Mouse (Mus musculus): ENCODE measurements around the gene Atl1. TPM values are rescaled to one million over a fixed set of nuclear protein-coding genes. Genes with fewer than 3 reads are reported as not detected.

Atl1 gene
- total and polyA plus RNA-seq, 3 experiments = 0.50 to 1.0 TPM; not detected in 1

DNA sequence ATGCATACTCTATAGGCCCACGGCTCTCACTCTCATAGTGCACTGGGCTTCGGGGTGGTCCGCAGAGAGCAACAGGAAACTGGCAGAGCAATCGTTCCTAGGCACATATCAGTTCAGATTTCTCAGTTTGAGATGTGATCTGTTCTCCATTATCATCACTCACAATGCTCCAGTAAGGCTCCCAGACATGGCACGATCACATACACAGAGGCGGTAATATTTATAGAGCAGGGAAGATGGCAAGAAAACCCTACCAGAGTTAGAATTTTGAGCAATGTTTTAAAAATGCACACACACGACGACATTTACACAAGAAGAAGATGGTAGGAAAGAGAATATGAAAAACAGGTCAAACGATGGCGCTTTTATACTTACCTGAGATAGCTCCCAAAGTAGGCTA lies 36.0 kb upstream of the Atl1 start:
- Histone ChIP-seq H3K27me3 (ENCODE audit: control insufficient read depth in 1 of 2, insufficient read depth in 2 of 2, low read length in 2 of 2) (no peaks in the 10 kb centered on the region), H3K79me2 (ENCODE audit: control insufficient read depth, insufficient read depth, low read length, poor library complexity) (0 out of 2 replicates have a peak, but pooled peaks cover 3% of the 10 kb centered on the region), H3K36me3 (ENCODE audit: control insufficient read depth in 1 of 2, insufficient read depth in 2 of 2, low read length in 2 of 2) (peaks cover 0 to 3% of the 10 kb centered on the region in 2 experiments; a peak in 2 of 4 replicates), H3K27ac (ENCODE audit: control insufficient read depth, low read depth, low read length) (no peak overlapping the region), H3K9me3 (replicated peaks; ENCODE audit: insufficient read depth, low read length) (no peaks in the 10 kb centered on the region), H3K9ac (ENCODE audit: control insufficient read depth, low read depth, low read length, poor library complexity, severe bottlenecking) (no peak overlapping the region), H3K4me3 (ENCODE audit: control insufficient read depth in 1 of 2, insufficient read depth in 1 of 2, low read depth in 2 of 2, low read length in 2 of 2) (no peak overlapping the region), H3K4me1 (ENCODE audit: control insufficient read depth in 1 of 2, insufficient read depth in 2 of 2, low read length in 2 of 2) (peaks cover 5 to 7% of the 10 kb centered on the region in 2 experiments)
- no peak for DNase-seq (ENCODE audit: low read depth, low spot score)
- no peak for TF ChIP-seq ZNF384 (IDR thresholded peaks at IDR 0.05; ENCODE audit: low read depth, low read length)
- no peak for TF ChIP-seq SMC3 (IDR thresholded peaks at IDR 0.05; ENCODE audit: low read depth, low read length)
- no peak for TF ChIP-seq UBTF (IDR thresholded peaks at IDR 0.05; ENCODE audit: borderline replicate concordance, insufficient read depth, low read depth, low read length)
- TF ChIP-seq ELF1 (IDR thresholded peaks at IDR 0.05; ENCODE audit: low read depth, low read length) = no peak
- no peak for TF ChIP-seq ZKSCAN1 (IDR thresholded peaks at IDR 0.05; ENCODE audit: low read depth, low read length)
- no peak for TF ChIP-seq E2F4 (IDR thresholded peaks at IDR 0.05; ENCODE audit: borderline replicate concordance, low read depth, low read length)
- no peak for TF ChIP-seq CTCF (IDR thresholded peaks at IDR 0.05 in 2 of 3, conservative IDR thresholded peaks at IDR 0.05 in 1 of 3; ENCODE audit: control insufficient read depth in 1 of 3, insufficient read depth in 1 of 3, low read depth in 2 of 3, low read length in 3 of 3, poor library complexity in 1 of 3, severe bottlenecking in 1 of 3)
- no peak for TF ChIP-seq RCOR1 (IDR thresholded peaks at IDR 0.05; ENCODE audit: low read depth, low read length)
- no peak for TF ChIP-seq KAT2A (conservative IDR thresholded peaks at IDR 0.05; ENCODE audit: low read depth, low read length)
- TF ChIP-seq GABPA (IDR thresholded peaks at IDR 0.05; ENCODE audit: low read depth, low read length) = no peak
- TF ChIP-seq MAFK (IDR thresholded peaks at IDR 0.05; ENCODE audit: borderline replicate concordance, low read depth, low read length) = no peak
- TF ChIP-seq MYC (IDR thresholded peaks at IDR 0.05; ENCODE audit: low read depth, low read length) = no peak
- TF ChIP-seq CHD2 (IDR thresholded peaks at IDR 0.05; ENCODE audit: low read length) = no peak
- TF ChIP-seq MXI1 (IDR thresholded peaks at IDR 0.05; ENCODE audit: low read depth, low read length) = no peak
- TF ChIP-seq POLR2A (IDR thresholded peaks at IDR 0.05; ENCODE audit: control insufficient read depth in 1 of 2, insufficient read depth in 1 of 2, low read depth in 1 of 2, low read length in 2 of 2, poor library complexity in 1 of 2) = no peak
- TF ChIP-seq BHLHE40 (IDR thresholded peaks at IDR 0.05; ENCODE audit: borderline replicate concordance, low read depth, low read length) = no peak

DNA sequence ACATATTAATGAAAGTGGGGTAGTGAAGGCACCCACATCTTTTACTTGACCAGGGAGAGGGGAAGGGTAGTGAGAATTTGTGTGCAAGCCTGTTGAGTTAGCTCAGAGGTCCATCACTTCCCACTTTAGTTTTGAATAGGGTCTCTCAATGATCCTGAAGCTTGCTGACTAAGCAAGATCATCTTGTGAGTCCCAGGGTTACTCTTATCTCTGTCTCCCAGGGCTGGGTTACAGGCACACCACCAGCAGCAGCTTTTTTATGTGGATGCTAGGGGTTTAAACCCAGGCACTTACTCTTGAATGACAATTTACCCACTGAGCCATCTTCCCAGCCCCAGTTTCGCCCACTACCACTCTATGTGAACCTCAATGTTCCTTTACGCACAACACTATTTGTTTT lies 34.8 kb upstream of the Atl1 start:
- Histone ChIP-seq H3K36me3 (ENCODE audit: control insufficient read depth in 1 of 2, insufficient read depth in 2 of 2, low read length in 2 of 2) (peaks cover 0 to 3% of the 10 kb centered on the region in 2 experiments; a peak in 2 of 4 replicates), H3K4me3 (ENCODE audit: control insufficient read depth in 1 of 2, insufficient read depth in 1 of 2, low read depth in 2 of 2, low read length in 2 of 2) (no peak overlapping the region)

More for the DNA sequence above, 34.8 kb upstream of the Atl1 start:
- Histone ChIP-seq H3K4me1 (ENCODE audit: control insufficient read depth in 1 of 2, insufficient read depth in 2 of 2, low read length in 2 of 2) (peaks cover 5 to 7% of the 10 kb centered on the region in 2 experiments), H3K27me3 (ENCODE audit: control insufficient read depth in 1 of 2, insufficient read depth in 2 of 2, low read length in 2 of 2) (no peaks in the 10 kb centered on the region), H3K9me3 (replicated peaks; ENCODE audit: insufficient read depth, low read length) (no peaks in the 10 kb centered on the region), H3K79me2 (ENCODE audit: control insufficient read depth, insufficient read depth, low read length, poor library complexity) (0 out of 2 replicates have a peak, but pooled peaks cover 3% of the 10 kb centered on the region), H3K9ac (ENCODE audit: control insufficient read depth, low read depth, low read length, poor library complexity, severe bottlenecking) (no peak overlapping the region), H3K27ac (ENCODE audit: control insufficient read depth, low read depth, low read length) (no peak overlapping the region)
- DNase-seq (ENCODE audit: low read depth, low spot score) = peak; percentile 66
- TF ChIP-seq ZC3H11A (IDR thresholded peaks at IDR 0.05; ENCODE audit: low read depth, low read length) = no peak
- peak; percentile 17 to 20; a peak in 2 of 4 replicates for TF ChIP-seq EP300 (IDR thresholded peaks at IDR 0.05; ENCODE audit: low read depth in 1 of 2, low read length in 2 of 2)
- TF ChIP-seq GATA1 (IDR thresholded peaks at IDR 0.05; ENCODE audit: low read depth, low read length) = peak; percentile 68
- peak; percentile 97 for TF ChIP-seq MAFK (IDR thresholded peaks at IDR 0.05; ENCODE audit: borderline replicate concordance, low read depth, low read length)
- no peak for TF ChIP-seq BHLHE40 (IDR thresholded peaks at IDR 0.05; ENCODE audit: borderline replicate concordance, low read depth, low read length)
- no peak for TF ChIP-seq USF2 (IDR thresholded peaks at IDR 0.05; ENCODE audit: borderline replicate concordance in 1 of 2, insufficient read depth in 1 of 2, low read depth in 1 of 2, low read length in 2 of 2)
- TF ChIP-seq JUND (IDR thresholded peaks at IDR 0.05; ENCODE audit: low read depth, low read length) = no peak
- peak; percentile 57 for TF ChIP-seq TAL1 (IDR thresholded peaks at IDR 0.05; ENCODE audit: low read length)
- TF ChIP-seq ETS1 (IDR thresholded peaks at IDR 0.05; ENCODE audit: low read depth, low read length) = peak; percentile 31; the same call in 1 of the 2 replicates
